Mouse (Mus musculus): Measurements from ENCODE around the gene Hnrnph1. TPM values are rescaled to one million over a fixed set of nuclear protein-coding genes. Genes with fewer than 3 reads are reported as not detected.
A peak's percentile ranks its signal among the peaks of the same experiment; 100 is the strongest.

The Hnrnph1 gene
- 498 and 501 TPM in 2 replicates for polyA plus RNA-seq (2015; fragmentation: Nextera tagmentation; extraction: Ambion mirVana)

- Histone ChIP-seq H3K27me3 (no peaks in the 10 kb centered on the region), H3K9me3 (replicated peaks) (no peaks in the 10 kb centered on the region), H3K4me1 (peaks cover 21% of the 10 kb centered on the region), H3K4me3 (replicated peaks) (peak within 1 kb of the TSS; percentile 99), H3K9ac (peak within 1 kb of the TSS; percentile 100), H3K36me3 (peaks cover 21% of the 10 kb centered on the region), H3K4me2 (peak within 1 kb of the TSS; percentile 96), H3K27ac (peak within 1 kb of the TSS; percentile 100)
- under 1% methylated on average over 76 of the region's 76 CpGs for WGBS
- peak; percentile 94 for ATAC-seq (replicated peaks; ENCODE audit: low FRiP score)
Measured at GRCm38 (mm10) chr11:50376911-50377891, at the start of gene Hnrnph1. Gene Hnrnph1 (plus strand): TSS chr11:50376990.

- H3K9me3 ChIP-seq (replicated peaks), result no peaks in the 10 kb centered on the region
- H3K4me1 ChIP-seq, result peaks cover 14% of the 10 kb centered on the region
- ATAC-seq (replicated peaks; ENCODE audit: low FRiP score), result no peak
- no peak overlapping the region for H3K27ac ChIP-seq
- H3K4me3 ChIP-seq (replicated peaks), result no peak overlapping the region
- WGBS, result 80% methylated on average over 3 of the region's 3 CpGs
- no peak overlapping the region for H3K9ac ChIP-seq
- H3K36me3 ChIP-seq, result peaks cover 6% of the 10 kb centered on the region
- H3K27me3 ChIP-seq, result no peaks in the 10 kb centered on the region
- H3K4me2 ChIP-seq, result no peak overlapping the region
Measured at GRCm38 (mm10) chr11:50328075-50328625, 48.6 kb upstream of the Hnrnph1 start.

- Histone ChIP-seq H3K36me3 (peaks cover 6% of the 10 kb centered on the region), H3K4me3 (replicated peaks) (no peak overlapping the region), H3K9me3 (replicated peaks) (no peaks in the 10 kb centered on the region), H3K4me2 (no peak overlapping the region), H3K27me3 (no peaks in the 10 kb centered on the region), H3K27ac (no peak overlapping the region), H3K4me1 (peaks cover 2% of the 10 kb centered on the region), H3K9ac (no peak overlapping the region)
- 90% methylated on average over 1 of the region's 1 CpGs for WGBS
- ATAC-seq (replicated peaks; ENCODE audit: low FRiP score), result no peak
Measured at GRCm38 (mm10) chr11:50329378-50329777, 47.4 kb upstream of the Hnrnph1 start.

GRCm38 (mm10) chr11:50333181-50333580, 43.6 kb upstream of the Hnrnph1 start:
- H3K36me3 ChIP-seq, result peaks cover 6% of the 10 kb centered on the region
- no peak overlapping the region for H3K27ac ChIP-seq
- no peaks in the 10 kb centered on the region for H3K9me3 ChIP-seq (replicated peaks)
- H3K4me1 ChIP-seq, result no peaks in the 10 kb centered on the region
- no peaks in the 10 kb centered on the region for H3K27me3 ChIP-seq
- no peak overlapping the region for H3K9ac ChIP-seq
- WGBS, result 90% methylated on average over 3 of the region's 3 CpGs
- no peak overlapping the region for H3K4me3 ChIP-seq (replicated peaks)
- no peak for ATAC-seq (replicated peaks; ENCODE audit: low FRiP score)
- H3K4me2 ChIP-seq, result no peak overlapping the region

- Histone ChIP-seq H3K36me3 (no peaks in the 10 kb centered on the region), H3K27me3 (no peaks in the 10 kb centered on the region), H3K9me3 (replicated peaks) (no peaks in the 10 kb centered on the region), H3K4me3 (replicated peaks) (no peak overlapping the region), H3K9ac (no peak overlapping the region), H3K4me2 (no peak overlapping the region), H3K27ac (no peak overlapping the region), H3K4me1 (no peaks in the 10 kb centered on the region)
- 26% methylated on average over 1 of the region's 1 CpGs for WGBS
- ATAC-seq (replicated peaks; ENCODE audit: low FRiP score), result no peak
Measured at GRCm38 (mm10) chr11:50336126-50336525, 40.7 kb upstream of the Hnrnph1 start.

- ATAC-seq (replicated peaks; ENCODE audit: low FRiP score), result no peak
- Histone ChIP-seq H3K27ac (no peak overlapping the region), H3K27me3 (no peaks in the 10 kb centered on the region), H3K9ac (no peak overlapping the region), H3K4me1 (no peaks in the 10 kb centered on the region), H3K36me3 (no peaks in the 10 kb centered on the region), H3K4me2 (no peak overlapping the region), H3K9me3 (replicated peaks) (no peaks in the 10 kb centered on the region), H3K4me3 (replicated peaks) (no peak overlapping the region)
- WGBS, result 75% methylated on average over 4 of the region's 4 CpGs
Measured at GRCm38 (mm10) chr11:50336891-50337290, 39.9 kb upstream of the Hnrnph1 start.

- no peaks in the 10 kb centered on the region for H3K9me3 ChIP-seq (replicated peaks)
- no peaks in the 10 kb centered on the region for H3K4me1 ChIP-seq
- no peak overlapping the region for H3K27ac ChIP-seq
- H3K36me3 ChIP-seq, result no peaks in the 10 kb centered on the region
- no peak overlapping the region for H3K4me3 ChIP-seq (replicated peaks)
- ATAC-seq (replicated peaks; ENCODE audit: low FRiP score), result no peak
- no peak overlapping the region for H3K9ac ChIP-seq
- no peak overlapping the region for H3K4me2 ChIP-seq
- H3K27me3 ChIP-seq, result no peaks in the 10 kb centered on the region
- 78% methylated on average over 4 of the region's 4 CpGs for WGBS
Measured at GRCm38 (mm10) chr11:50345486-50345885, 31.3 kb upstream of the Hnrnph1 start.

GRCm38 (mm10) chr11:50346256-50347032, 30.3 kb upstream of the Hnrnph1 start:
- Histone ChIP-seq H3K36me3 (no peaks in the 10 kb centered on the region), H3K27me3 (no peaks in the 10 kb centered on the region), H3K4me2 (no peak overlapping the region), H3K9ac (no peak overlapping the region), H3K4me1 (no peaks in the 10 kb centered on the region), H3K27ac (no peak overlapping the region), H3K9me3 (replicated peaks) (no peaks in the 10 kb centered on the region), H3K4me3 (replicated peaks) (no peak overlapping the region)
- ATAC-seq (replicated peaks; ENCODE audit: low FRiP score), result no peak
- 89% methylated on average over 9 of the region's 9 CpGs for WGBS

- Histone ChIP-seq H3K4me3 (replicated peaks) (no peak overlapping the region), H3K27ac (no peak overlapping the region), H3K4me2 (no peak overlapping the region), H3K27me3 (no peaks in the 10 kb centered on the region), H3K9me3 (replicated peaks) (no peaks in the 10 kb centered on the region), H3K36me3 (no peaks in the 10 kb centered on the region), H3K4me1 (0 out of 2 replicates have a peak, but pooled peaks cover 5% of the 10 kb centered on the region), H3K9ac (no peak overlapping the region)
- no peak for ATAC-seq (replicated peaks; ENCODE audit: low FRiP score)
- 66% methylated on average over 2 of the region's 2 CpGs for WGBS
Measured at GRCm38 (mm10) chr11:50352177-50352576, 24.6 kb upstream of the Hnrnph1 start.

GRCm38 (mm10) chr11:50354162-50354561, 22.6 kb upstream of the Hnrnph1 start, which contains the start of gene Cby3:
Gene Cby3 (plus strand): TSS chr11:50354462.
- H3K4me2 ChIP-seq, result no peak within 1 kb of the TSS
- H3K4me3 ChIP-seq (replicated peaks), result no peak within 1 kb of the TSS
- H3K36me3 ChIP-seq, result no peaks in the 10 kb centered on the region
- H3K27ac ChIP-seq, result peak within 1 kb of the TSS; percentile 88
- H3K4me1 ChIP-seq, result peaks cover 11% of the 10 kb centered on the region
- no peaks in the 10 kb centered on the region for H3K9me3 ChIP-seq (replicated peaks)
- ATAC-seq (replicated peaks; ENCODE audit: low FRiP score), result no peak
- H3K27me3 ChIP-seq, result 0 out of 2 replicates have a peak, but pooled peaks cover 4% of the 10 kb centered on the region
- H3K9ac ChIP-seq, result no peak within 1 kb of the TSS

GRCm38 (mm10) chr11:50354851-50355250, 21.9 kb upstream of the Hnrnph1 start:
- Histone ChIP-seq H3K9ac (no peak overlapping the region), H3K27ac (peak overlapping the region; percentile 88), H3K27me3 (0 out of 2 replicates have a peak, but pooled peaks cover 4% of the 10 kb centered on the region), H3K4me1 (peaks cover 12% of the 10 kb centered on the region), H3K9me3 (replicated peaks) (no peaks in the 10 kb centered on the region), H3K36me3 (no peaks in the 10 kb centered on the region), H3K4me3 (replicated peaks) (no peak overlapping the region), H3K4me2 (no peak overlapping the region)
- WGBS, result 47% methylated on average over 3 of the region's 3 CpGs
- ATAC-seq (replicated peaks; ENCODE audit: low FRiP score), result peak; percentile 73
